ENCODE assay signal across 8 mouse cellular contexts in genomic region chrX:163908003-163908336, GRCm38 (mm10). TPM values are rescaled to one million over a fixed set of nuclear protein-coding genes. Genes with fewer than 3 reads are reported as not detected.
DNase-seq lines count a peak whose midpoint lies in the region; ATAC-seq and TF ChIP-seq lines count a peak whose summit lies in the region.

No protein-coding gene starts in this region.

- H3K27me3 ChIP-seq in lung, embryonic 15.5 days, result no peaks in the 10 kb centered on the region
- peaks cover 33% of the 10 kb centered on the region for H3K27me3 ChIP-seq in erythroblast, embryonic 14.5 days (ENCODE audit: control insufficient read depth)
- peaks cover 2% of the 10 kb centered on the region for H3K27me3 ChIP-seq in liver, embryonic 11.5 days (replicated peaks; ENCODE audit: control insufficient read depth, insufficient read depth, low read length)
- H3K27me3 ChIP-seq in small intestine, adult 2 months (ENCODE audit: control insufficient read depth, insufficient read depth, low read length), result no peaks in the 10 kb centered on the region

- H3K9ac ChIP-seq in lung, embryonic 15.5 days, result peak overlapping the region; percentile 56
- H3K9ac ChIP-seq in liver, embryonic 11.5 days (ENCODE audit: low read depth, low read length), result peak overlapping the region; percentile 71; the same call in 1 of the 2 replicates

- no peak for ATAC-seq in lung, embryonic 15.5 days (ENCODE audit: borderline replicate concordance, extremely low read depth, low FRiP score, low TSS enrichment)
- ATAC-seq in liver, embryonic 11.5 days (replicated peaks; ENCODE audit: low FRiP score), result no peak

- peak overlapping the region; percentile 51 for H3K4me2 ChIP-seq in lung, embryonic 15.5 days
- peak overlapping the region; percentile 58 for H3K4me2 ChIP-seq in liver, embryonic 11.5 days

- DNase-seq in lung, postnatal 14 days, result no peak
- no peak for DNase-seq in liver, embryonic 11.5 days (ENCODE audit: low spot score)
- DNase-seq in left cerebral cortex, postnatal 14 days (ENCODE audit: low spot score in 2 of 2), result no peak
- no peak for DNase-seq in frontal cortex, postnatal 10 days (ENCODE audit: low spot score in 2 of 2)
- no peak for DNase-seq in spleen, postnatal 4 days (ENCODE audit: low spot score in 2 of 2)

- WGBS in lung, embryonic 15.5 days, result 22% methylated on average over 8 of the region's 8 CpGs
- 18% methylated on average over 8 of the region's 8 CpGs for WGBS in liver, embryonic 11.5 days
- WGBS in small intestine, adult 2 months, result 17% methylated on average over 8 of the region's 8 CpGs

- TF ChIP-seq CTCF in small intestine, adult 2 months (IDR thresholded peaks at IDR 0.05; ENCODE audit: extremely low read depth, insufficient read length, insufficient replicate concordance, low read depth, low read length), result no peak

- H3K9me3 ChIP-seq in lung, embryonic 15.5 days, result no peaks in the 10 kb centered on the region
- H3K9me3 ChIP-seq in erythroblast, embryonic 14.5 days (ENCODE audit: control insufficient read depth, low read length), result peaks cover 14% of the 10 kb centered on the region
- no peaks in the 10 kb centered on the region for H3K9me3 ChIP-seq in liver, embryonic 11.5 days (ENCODE audit: control insufficient read depth, low read length)

- H3K4me1 ChIP-seq in lung, embryonic 15.5 days, result no peaks in the 10 kb centered on the region
- H3K4me1 ChIP-seq in erythroblast, embryonic 14.5 days (ENCODE audit: control insufficient read depth), result peaks cover 9% of the 10 kb centered on the region
- no peaks in the 10 kb centered on the region for H3K4me1 ChIP-seq in liver, embryonic 11.5 days (replicated peaks; ENCODE audit: control insufficient read depth, insufficient read depth, low read length)
- no peaks in the 10 kb centered on the region for H3K4me1 ChIP-seq in small intestine, adult 2 months (ENCODE audit: control insufficient read depth, insufficient read depth, insufficient read length, low read length)

- H3K27ac ChIP-seq in lung, embryonic 15.5 days, result 0 out of 2 replicates have a peak overlapping the region, but pooled peaks have one; percentile 78
- no peak overlapping the region for H3K27ac ChIP-seq in liver, embryonic 11.5 days (ENCODE audit: low read depth, low read length)
- H3K27ac ChIP-seq in small intestine, adult 2 months (ENCODE audit: insufficient read depth, low read depth, low read length), result no peak overlapping the region

- no peak for TF ChIP-seq POLR2A in small intestine, adult 2 months (IDR thresholded peaks at IDR 0.05; ENCODE audit: low read depth, low read length)

- intact Hi-C loops in left cerebral cortex, postnatal 14 days (cut with DNase I), result loop anchor here (5.0 kb wide), 1 partner anchor 49 kb away; the partner anchor contains the start of gene Zrsr2

- peak overlapping the region; percentile 69 for H3K4me3 ChIP-seq in lung, embryonic 15.5 days
- H3K4me3 ChIP-seq in erythroblast, embryonic 14.5 days (replicated peaks), result peak overlapping the region; percentile 67
- H3K4me3 ChIP-seq in liver, embryonic 11.5 days (ENCODE audit: low read depth, low read length), result peak overlapping the region; percentile 63
- peak overlapping the region; percentile 95 for H3K4me3 ChIP-seq in small intestine, adult 2 months (ENCODE audit: low read depth, low read length)

- no peaks in the 10 kb centered on the region for H3K36me3 ChIP-seq in lung, embryonic 15.5 days
- no peaks in the 10 kb centered on the region for H3K36me3 ChIP-seq in erythroblast, embryonic 14.5 days (ENCODE audit: control insufficient read depth)
- H3K36me3 ChIP-seq in liver, embryonic 11.5 days (ENCODE audit: control insufficient read depth, insufficient read depth, low read length), result no peaks in the 10 kb centered on the region
- H3K36me3 ChIP-seq in small intestine, adult 2 months (ENCODE audit: control insufficient read depth, insufficient read depth, low read length), result no peaks in the 10 kb centered on the region

RNA-seq across cellular contexts. Expression of gene Ap1s2, which starts 0.8 kb away (rescaled TPM):
- 22.3 and 23.2 TPM in 2 replicates for polyA plus RNA-seq in lung, embryonic 15.5 days (2015; fragmentation: Nextera tagmentation; extraction: Ambion mirVana)
- polyA plus RNA-seq in erythroblast, embryonic 14.5 days (2012), result 0.04 and 0.12 TPM in 2 replicates
- 8.5 and 9.1 TPM in 2 replicates for polyA plus RNA-seq in liver, embryonic 11.5 days (2014; fragmentation: Nextera tagmentation; extraction: Ambion mirVana)
- polyA plus RNA-seq in small intestine, adult 2 months (2012; rRNA removed), result 0.13 and 0.18 TPM in 2 replicates
- total RNA-seq in left cerebral cortex, postnatal 14 days (2021), result 10 to 100 TPM; 25.2 to 37.2 TPM

RNA-seq across cellular contexts. Expression of gene Zrsr2, which starts 50.5 kb away (rescaled TPM):
- polyA plus RNA-seq in lung, embryonic 15.5 days (2015; fragmentation: Nextera tagmentation; extraction: Ambion mirVana), result 52.1 and 52.6 TPM in 2 replicates
- 2.6 and 3.9 TPM in 2 replicates for polyA plus RNA-seq in erythroblast, embryonic 14.5 days (2012)
- polyA plus RNA-seq in liver, embryonic 11.5 days (2014; fragmentation: Nextera tagmentation; extraction: Ambion mirVana), result 31.4 and 37.6 TPM in 2 replicates
- polyA plus RNA-seq in small intestine, adult 2 months (2012; rRNA removed), result 1.4 and 6.5 TPM in 2 replicates
- 10 to 100 TPM; 37.7 to 57.0 TPM for total RNA-seq in left cerebral cortex, postnatal 14 days (2021)
